Mouse (Mus musculus) cortical plate, adult 2 months (tissue): ENCODE data around the gene Six1.

Experiments
- CTCF ChIP-seq: fragments of 200-500 bp; IDR thresholded peaks from 2 replicates; pipeline ENCODE4 v1.5.1; 2011; ENCODE audit warnings: mild to moderate bottlenecking, control low read depth, low read length; ENCODE audit not compliant: insufficient read depth; ENCODE audit errors: extremely low read depth
- POLR2A ChIP-seq: fragments of 200-500 bp; IDR thresholded peaks from 2 replicates; pipeline ENCODE4 v1.6.1; 2011; ENCODE audit warnings: mild to moderate bottlenecking, low read length, control low read depth; ENCODE audit not compliant: insufficient read depth; ENCODE audit errors: extremely low read depth

- TF ChIP-seq CTCF (no peak), POLR2A (no peak)
Observed at GRCm38 (mm10) chr12:73044221-73045045, 9.3 kb downstream of the Six1 start.
